Mouse (Mus musculus) small intestine, adult 10 weeks (tissue): Measurements from ENCODE around the gene Klhl32. TPM values are rescaled to one million over a fixed set of nuclear protein-coding genes. Genes with fewer than 3 reads are reported as not detected.

Source experiments
- polyA plus RNA-seq: library from polyadenylated mRNA; stranded (reverse); fragments of 350-450 nt; fragmentation: Illumina TruSeq; extraction: RNeasy Lipid Tissue Mini Kit (QIAGEN cat#74804); gene quantifications from one replicate; pipeline ENCODE4 v1.2.3, GENCODE M21; 2014; ENCODE audit warnings: low replicate concordance

The Klhl32 gene
- polyA plus RNA-seq: 0.56 TPM

DNA sequence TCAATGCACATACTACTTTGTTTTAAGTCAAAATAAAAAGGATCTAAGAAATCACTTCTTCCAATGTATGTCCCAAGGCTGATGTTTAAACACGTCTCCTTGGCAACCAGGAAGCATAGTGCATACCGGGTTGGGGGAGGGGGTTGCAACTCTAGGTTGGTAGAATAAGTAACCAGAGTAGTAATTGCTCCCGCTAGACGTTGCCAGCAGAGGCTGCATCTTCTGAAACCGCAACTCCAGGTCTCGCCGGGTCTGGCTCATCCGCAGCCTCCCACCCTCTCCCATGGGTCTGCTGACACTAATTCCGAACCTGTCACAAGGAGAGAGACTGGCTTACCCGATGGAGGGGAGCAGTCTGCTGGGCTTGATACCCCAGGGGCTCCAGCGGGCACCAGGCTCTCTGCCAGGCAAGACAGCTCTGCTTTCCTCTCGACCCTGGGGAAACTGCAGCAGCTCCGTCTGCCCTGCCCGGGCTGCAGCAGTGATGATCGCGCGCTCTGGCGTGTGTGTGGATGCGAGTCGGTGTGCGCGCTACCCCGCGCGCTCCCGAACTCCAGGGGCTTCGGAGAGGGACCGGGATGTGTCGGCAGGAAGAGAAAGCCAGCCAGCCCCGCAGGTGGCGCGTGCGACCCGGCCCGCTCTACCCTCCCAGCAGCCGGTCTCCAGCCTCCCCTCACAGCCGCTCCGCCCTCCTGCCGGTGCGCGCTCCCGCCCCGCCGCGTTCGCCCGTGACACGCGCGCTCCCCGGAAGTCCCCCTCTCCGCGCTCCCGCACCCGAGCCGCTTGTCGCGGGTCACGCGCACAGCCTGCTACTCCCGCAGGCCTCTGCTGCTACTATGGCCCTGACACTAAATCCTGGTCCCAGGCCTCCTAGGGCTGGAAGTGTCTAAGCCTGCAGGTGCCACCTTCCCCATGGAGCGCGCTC, at the start of gene Klhl32:
TSS of gene Klhl32 (minus strand) at position 724 of the 925 bp plus-strand sequence.

GRCm38 (mm10) chr4:24897851-24898515, 47.1 kb upstream of the Klhl32 start, which contains the start of gene Ndufaf4:
Gene Ndufaf4, plus strand, starts transcription at chr4:24898083.

Other genes with a start within 250 kb of the Klhl32 start
- gene Ndufaf4, start 47.0 kb upstream of the Klhl32 start, polyA plus RNA-seq: 112 TPM
- 0.52 TPM for gene Gpr63, start 115.3 kb upstream of the Klhl32 start, polyA plus RNA-seq